Mouse (Mus musculus): Measurements from ENCODE around the gene Slc5a2.

- no peak for TF ChIP-seq POLR2A (IDR thresholded peaks at IDR 0.05; ENCODE audit: borderline replicate concordance, insufficient read depth, low read length)
- TF ChIP-seq CTCF (IDR thresholded peaks at IDR 0.05; ENCODE audit: borderline replicate concordance, insufficient read depth, low read depth, low read length), result no peak
These were observed 10.6 kb downstream of the Slc5a2 start for GRCm38 (mm10) chr7:128276051-128276450.

Measured in cerebellum, adult 2 months (tissue).